Mouse (Mus musculus): ENCODE data around the gene Ints7.
A peak's percentile ranks its signal among the peaks of the same experiment; 100 is the strongest.

Gene Ints7

DNA sequence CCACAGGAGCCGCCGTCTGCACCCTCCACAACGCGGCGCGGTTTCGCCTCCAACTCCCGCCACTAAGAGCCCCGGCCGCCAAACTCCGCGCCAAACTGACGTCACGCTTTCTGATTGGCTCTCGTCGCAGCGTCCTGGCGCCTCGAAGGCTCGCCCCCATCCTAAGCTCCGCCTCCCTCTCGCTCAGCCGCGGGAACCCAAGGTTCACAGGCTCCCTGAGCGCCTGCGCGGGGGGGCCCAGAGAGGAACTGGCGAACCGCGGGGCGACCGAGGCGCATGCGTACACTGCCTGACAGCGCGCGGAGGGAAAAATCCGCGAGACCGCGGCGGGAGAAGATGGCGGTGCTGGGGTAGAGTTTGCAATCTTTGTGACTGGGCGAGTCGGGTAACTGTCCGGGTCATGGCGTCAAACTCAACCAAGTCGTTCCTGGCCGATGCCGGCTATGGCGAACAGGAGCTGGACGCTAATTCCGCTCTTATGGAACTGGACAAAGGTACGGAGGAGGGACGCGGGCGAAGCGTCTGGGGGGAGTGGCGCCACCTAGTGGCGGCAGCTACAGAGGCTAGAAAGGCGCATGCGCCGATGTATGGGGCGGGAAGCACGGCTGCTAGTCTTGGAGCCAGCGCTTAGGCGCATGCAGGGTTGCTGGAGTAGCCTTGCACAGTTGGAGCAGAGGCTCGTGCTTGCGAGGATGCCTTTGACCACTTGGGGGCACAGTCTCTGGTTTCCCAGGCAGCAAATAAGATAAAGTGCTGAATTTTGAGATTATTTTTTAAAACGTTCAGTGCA is at the start of gene Ints7, which contains the start of gene Dtl:
Gene Ints7, plus strand, starts transcription at position 179 of the 790 bp plus-strand sequence.
Gene Dtl, minus strand, starts transcription at position 87 of the 790 bp plus-strand sequence.
- peak; percentile 98 for DNase-seq (ENCODE audit: low spot score)

DNA sequence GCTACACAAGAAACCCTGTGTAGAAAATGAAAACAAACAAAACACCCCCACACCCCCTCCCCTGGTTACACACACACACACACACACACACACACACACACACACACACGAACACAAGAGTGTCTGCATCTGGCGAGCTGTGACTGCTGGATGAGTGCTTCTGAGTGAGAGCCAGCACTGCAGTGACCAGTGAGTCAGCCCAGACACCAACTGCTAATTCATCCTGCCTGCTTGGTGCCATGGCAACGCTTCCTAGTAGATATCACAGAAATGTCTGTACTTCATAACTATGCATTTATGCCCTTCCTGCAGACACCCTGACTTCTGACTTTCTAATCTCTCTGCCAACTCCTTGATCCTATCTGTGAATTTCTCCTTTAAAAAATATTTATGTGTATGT is 48.3 kb upstream of the Ints7 start:
- DNase-seq (ENCODE audit: low spot score): no peak

DNA sequence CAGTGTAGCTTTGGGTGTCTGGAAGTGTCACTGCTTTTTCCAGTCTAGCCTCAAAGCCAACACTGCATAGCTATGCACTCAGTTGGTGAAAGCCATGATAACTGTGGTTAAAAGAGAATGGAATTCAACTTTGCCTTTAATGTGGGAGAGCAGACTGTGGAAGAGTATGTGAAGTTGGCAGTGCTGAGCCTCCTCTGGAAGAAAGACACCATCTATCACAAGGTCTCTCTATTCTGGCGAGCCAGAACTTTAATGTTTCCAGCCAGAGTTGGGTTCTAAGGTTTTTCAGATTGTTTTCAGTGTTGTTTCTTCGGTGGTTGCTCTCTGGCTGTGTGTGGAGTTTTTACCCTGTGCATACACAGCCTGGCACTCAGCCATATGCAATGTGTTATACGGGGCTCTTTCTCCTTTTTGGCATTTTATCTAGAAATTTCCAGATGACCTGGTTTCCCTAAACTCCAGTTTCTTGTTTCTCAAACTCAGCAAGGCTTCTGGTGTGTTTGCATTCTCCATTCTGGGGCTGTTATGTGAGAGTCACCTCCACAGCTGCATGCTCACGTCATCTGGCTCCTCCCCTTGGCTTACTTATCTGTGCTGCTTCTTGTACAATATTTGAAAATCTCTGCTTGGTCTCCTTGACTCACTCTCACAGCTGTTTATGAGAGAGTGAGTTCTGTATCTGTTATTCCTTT is 47.4 kb upstream of the Ints7 start:
- DNase-seq (ENCODE audit: low spot score): no peak

DNA sequence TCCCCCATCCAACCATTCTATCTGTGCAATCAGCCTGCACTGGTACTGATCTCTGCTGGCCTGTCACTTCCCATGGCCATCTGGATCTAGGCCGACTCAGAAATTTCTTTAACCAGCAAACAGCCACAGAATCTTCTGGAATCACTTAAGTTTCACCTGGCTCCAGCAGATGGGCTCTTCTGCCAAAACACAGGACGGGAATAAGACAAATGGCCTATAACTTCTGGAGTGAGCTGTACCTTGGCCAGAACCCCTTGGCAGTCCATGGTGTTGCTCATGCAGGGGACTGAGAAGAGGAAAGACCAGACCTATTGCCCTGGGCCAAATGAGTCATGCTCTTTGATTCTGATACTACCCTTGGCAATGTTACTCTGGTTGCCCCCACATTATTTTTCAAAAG is 46.0 kb upstream of the Ints7 start:
- DNase-seq (ENCODE audit: low spot score): no peak

DNA sequence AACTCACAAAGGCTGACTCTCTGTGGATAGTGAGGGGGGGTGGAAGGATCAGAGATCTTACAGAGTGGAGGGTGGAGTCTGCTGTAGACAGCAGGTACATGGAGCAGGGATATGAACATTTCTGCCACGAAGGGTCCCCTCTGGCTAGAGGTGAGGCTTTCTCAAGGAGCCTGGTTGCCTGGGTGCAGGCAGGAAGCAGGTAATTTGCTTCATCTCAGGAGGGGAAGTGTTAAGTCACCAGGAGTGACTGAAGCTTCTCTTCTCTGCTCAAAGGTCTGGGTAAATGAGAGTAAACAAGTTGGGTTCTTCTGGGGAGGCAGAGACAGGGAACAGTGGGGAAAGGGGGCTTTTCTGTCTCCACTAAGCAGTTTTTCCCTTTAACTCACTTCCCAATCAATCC is 44.4 kb upstream of the Ints7 start:
- DNase-seq (ENCODE audit: low spot score): no peak

DNA sequence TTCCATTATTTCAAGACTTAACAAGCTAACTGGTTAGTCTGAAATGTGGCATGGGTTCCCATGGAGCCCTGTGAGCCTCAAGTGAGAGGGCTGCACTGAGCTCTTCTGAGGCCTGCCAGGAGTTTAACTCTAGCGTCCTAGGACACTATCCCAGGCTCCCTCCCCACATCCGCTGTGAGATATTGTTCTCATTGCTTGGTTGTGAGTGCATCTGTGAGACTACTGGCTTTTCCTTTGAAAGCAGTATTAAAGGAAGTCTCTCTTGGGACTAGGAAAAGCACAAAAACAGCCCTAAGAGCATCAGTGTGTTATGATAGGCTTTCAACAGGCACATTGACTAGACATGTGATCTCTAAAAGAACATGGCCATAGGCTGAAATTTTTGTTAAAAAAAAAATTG is 40.5 kb upstream of the Ints7 start:
- no peak for DNase-seq (ENCODE audit: low spot score)

DNA sequence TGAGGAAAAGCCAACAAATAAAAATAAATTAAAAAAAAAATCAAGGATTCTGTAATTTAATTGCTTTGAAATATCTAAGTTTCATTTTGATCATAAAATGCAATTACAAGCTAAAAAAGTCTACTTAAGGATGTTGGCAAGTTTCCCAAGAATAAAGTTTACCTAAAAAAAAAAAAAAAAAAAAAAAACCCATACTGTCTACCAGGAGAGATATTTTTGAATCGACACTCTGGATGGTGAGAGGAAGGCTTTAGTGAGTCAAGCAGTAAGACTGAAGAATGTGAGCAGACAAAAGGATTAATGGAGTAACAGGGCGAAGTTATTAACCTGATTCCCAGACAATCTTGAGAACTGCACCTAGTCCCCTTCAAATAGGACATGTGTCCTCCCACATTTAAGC is 35.1 kb upstream of the Ints7 start:
- DNase-seq (ENCODE audit: low spot score): no peak

DNA sequence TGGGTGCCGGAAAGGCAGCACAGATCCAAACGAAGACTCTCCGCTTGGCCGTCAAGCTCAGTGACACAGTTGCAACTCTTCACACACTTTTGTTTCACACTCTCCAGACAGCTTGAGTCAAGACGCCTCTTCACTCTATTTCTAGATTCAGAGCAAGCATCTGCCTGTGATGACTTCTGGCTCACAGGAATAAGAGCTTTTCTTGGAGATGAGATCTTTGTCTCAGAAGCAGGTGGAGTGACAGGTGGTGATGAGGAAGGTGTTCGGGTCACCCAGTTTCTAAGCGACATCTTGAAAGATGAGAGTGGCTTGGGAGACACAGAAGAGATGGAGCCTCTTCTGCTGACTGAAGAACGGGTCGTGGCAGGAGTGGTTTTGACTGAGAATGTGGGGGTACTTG is 34.4 kb upstream of the Ints7 start:
- no peak for DNase-seq (ENCODE audit: low spot score)

DNA sequence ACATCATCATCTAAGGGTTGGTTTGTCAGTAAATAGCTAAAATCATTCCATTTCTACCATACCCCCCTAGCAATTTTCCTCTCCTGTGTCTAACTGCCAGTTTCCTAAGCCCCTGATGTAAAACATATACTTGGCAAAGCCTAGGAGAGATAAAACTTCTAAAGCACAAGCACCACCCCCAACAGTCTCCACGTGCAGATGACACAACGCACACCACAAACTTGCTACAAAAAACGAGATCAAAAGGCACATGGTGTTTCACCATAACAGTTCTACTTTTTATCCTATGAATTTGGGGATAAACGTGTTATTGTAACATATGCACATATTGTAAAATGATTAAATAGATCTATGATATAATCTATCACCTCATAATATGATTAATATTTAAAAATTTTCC is 33.8 kb upstream of the Ints7 start:
- no peak for DNase-seq (ENCODE audit: low spot score)

DNA sequence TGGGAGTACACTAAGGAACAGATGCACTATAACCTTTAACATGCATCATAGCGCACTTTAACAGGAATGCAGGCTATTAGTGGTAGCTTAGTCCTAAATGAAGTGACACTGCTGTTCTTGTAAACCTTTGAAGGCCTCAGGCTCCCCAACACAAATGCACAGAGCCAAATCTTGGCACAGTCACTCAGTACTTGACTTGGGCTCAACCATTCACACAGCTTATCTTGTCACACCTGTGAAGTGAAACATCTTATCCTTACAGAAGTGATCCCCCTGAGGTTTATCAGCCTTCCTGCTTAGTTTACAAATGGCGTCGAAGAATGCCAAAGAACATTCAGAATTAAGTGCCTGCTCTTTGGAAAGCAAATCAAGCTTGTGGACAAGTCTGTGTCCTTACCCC is 31.7 kb upstream of the Ints7 start:
- DNase-seq (ENCODE audit: low spot score): no peak

DNA sequence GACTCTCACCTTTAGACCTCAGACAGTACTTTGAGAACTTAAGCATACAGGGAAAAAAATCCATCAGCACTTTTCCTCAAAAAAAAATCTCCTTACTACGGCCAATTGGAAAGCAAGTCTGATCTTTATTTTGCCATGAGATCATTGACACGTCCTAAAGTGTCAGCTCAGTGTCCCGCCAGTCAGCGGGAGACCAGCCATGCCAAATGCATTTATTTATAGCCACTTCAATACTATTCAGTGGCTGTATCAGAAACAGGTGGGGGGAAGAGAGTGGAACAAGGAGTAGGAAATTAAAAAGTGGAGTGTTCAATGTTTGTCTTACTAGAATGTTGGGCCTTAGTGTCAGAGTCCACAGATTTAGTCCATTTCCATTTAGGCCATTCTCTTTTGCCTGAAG is 24.6 kb upstream of the Ints7 start:
- no peak for DNase-seq (ENCODE audit: low spot score)

DNA sequence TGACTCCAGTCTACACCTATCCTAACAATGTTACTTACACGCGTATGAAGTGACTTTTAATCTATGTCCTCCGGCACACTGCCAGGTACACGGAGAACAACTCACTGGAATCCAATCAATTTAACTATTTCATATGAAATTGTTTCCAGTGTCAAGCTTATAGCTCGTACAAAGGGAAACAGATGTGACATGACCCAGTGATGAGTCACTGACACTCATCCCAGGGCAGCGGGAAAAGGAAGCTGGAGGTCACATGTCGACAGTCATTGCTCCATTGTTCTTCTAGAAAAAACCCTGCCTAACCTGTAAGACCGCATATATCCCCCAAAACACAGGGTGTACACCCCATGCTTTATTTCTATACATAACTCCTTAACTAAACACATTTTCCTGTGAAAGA is 18.3 kb upstream of the Ints7 start:
- DNase-seq (ENCODE audit: low spot score): no peak

DNA sequence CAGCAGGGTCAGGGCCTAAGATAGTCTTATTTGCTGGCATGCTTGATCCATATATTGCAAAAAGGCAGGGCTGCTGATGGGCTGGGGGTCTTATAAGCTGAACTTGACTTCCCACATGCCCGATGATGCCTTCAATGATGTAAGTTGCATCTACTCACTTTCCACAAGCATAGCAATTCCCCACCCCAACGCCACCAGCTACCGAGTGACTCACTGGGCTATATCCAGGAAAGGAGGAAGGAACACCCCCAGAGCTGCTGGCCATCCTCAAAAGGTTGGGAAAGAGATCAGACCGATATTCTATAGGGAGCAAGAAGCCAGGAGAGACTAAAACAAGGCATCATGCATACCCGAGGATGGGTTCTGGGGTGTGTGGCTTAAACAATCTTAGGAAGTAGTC is 15.7 kb upstream of the Ints7 start:
- DNase-seq (ENCODE audit: low spot score): no peak

DNA sequence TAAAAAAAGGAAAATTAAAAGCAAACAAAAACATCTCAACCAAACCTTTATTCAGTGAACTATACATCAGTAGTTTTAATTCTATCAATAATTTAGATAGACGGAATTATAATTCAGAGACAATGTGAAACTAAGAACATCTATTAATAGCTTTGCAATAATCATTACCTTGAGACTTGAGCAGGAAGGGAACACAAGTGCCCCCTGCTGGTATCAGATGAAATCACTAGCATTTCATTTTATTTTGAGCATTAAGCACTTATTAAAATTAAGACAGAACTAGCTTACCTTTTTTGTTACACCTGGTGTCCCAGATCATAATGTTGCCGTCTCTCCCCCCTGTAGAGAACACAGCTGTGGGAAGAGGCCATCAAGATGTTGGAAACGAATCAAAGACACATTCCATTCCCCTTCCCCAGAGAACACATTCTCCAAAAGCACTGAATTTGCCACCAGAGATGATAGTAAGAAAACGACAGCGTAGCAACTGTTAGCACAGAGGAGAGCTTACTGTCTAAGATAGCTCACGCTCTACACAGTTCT is 12.5 kb upstream of the Ints7 start:
- DNase-seq (ENCODE audit: low spot score): no peak

DNA sequence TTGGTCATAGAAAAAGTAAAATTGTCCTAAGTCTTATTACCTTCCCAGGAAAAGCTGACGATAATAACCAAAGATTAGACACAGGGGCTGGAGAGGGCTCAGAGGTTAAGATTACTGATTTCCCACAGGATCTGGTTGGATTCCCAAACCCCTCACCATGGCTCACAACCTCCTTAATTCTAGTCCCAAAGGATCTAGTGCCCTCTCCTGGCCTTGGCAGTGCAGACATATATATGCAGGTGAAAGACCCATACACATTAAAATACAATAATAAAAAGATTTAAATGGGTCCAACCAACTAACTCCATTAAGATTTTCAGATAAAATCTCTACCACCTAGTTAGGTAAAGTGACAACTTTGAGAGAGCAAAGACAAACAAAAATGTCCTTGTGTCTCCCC is 7.6 kb upstream of the Ints7 start:
- no peak for DNase-seq (ENCODE audit: low spot score)

DNA sequence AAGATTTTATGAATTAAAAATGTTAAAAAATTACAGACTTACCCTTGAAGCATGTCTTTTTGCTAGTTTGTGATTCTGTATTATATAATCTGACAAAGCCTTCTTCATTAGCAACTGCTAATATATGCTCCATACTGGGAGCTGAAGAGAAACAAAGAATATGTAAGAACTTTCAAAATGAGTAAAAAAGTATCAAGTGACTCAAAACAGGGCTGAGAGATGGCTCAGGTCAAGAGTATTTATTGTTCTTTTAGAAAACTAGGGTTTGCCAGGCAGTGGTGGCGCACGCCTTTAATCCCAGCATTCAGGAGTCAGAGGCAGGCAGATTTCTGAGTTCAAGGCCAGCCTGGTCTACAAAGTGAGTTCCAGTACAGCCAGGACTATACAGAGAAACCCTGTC is 5.8 kb upstream of the Ints7 start:
- DNase-seq (ENCODE audit: low spot score): no peak

DNA sequence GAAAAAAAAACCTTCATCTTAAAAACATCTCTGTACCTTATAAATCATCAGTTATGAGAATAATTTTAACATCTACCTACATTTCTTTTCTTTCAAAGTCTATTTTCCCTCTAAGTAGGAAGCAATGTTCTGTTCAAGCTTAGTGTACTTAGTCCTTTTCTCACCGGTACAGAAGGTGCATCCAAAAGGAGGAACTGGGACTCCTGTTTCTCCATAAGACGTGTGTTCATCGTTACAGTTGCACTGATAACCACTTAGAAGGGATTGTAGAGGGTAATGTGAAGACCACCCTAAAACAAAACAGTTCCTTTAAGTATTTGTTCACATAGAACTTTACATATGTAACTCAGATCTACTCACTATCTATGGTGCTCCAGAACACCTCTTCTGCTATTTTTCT is 5.0 kb upstream of the Ints7 start:
- DNase-seq (ENCODE audit: low spot score): no peak

DNA sequence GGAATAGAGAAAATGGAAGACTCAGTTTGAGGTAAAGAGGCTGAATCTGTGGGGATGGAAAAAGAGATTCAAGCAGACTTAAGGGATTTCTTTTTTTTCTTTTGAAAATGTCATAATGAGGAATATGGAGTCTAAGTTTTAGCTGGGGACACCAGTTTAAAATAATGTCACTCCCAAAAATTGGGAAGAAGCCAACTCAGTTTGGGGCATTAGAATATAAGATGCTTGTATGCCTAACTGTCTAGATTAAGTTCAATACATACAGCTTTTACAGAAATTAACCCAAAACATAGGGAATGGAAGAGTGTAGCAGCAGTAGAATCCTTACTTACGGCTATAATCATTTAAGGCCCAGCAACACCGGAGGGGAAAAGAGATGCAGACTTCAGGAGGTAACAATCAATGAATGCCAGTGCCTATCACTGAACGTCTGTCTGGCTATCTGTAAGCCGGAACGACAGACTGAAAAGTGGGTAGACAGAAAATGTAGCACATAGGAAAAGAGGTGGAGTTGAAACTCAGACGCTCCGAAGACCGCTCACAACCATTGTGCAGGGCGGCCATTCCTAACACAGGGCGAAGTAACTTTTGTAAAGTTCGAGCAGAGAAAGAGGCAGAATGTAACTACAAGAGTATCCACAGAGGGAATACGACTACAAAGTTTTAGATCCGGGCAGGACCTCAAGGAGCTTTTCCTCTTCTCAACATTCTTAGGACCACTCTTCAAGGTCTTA is 1.4 kb upstream of the Ints7 start:
- DNase-seq (ENCODE audit: low spot score): no peak

DNA sequence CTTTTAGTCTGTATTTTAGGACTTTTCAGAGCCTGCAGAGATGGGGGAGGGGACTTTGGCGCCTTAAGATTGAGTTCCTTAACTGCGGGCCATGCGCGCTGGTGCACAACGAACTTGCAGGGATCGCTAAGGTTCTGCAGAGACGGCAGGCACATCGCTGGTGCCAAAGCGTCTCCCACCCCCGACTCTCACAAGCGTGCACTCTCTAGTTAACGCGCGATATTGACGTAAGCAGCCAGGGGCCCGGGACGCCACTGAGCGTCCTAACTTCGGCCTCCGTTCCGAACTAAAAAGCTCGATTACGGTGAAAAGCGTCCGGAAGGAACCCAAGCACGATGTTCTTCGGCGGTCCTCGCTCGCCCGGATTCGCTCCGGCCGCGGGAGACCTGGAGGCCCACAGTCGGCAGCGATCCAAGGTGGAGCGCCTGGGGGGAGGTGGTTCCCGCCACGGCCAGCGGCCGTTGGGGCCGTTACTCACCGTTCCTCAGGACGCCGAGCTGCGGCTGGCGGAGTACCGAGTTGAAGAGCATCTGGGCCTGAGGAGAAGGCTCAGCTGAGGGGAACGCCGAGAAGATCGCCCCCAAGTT is 472 bp upstream of the Ints7 start:
- no peak for DNase-seq (ENCODE audit: low spot score)

DNA sequence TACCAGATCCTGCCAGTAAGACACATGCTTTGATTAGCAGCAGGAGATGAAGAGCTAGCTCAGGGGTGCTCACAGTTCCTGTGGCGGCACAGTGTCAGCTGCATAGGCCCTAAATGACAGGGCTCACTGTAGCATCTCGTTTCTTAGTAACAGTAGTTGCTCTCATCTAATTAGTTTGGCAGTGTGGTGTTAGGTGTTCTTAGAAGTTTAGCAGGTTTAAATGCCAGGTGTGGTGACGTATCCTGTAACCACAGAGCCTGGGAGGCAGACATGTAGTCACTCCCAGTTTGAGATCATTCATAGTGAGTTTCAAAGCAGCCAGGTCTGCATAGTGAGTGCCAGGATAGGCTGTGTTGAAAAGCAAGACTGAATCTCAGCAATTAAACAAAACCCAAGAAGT is 4.1 kb downstream of the Ints7 start:
- no peak for DNase-seq (ENCODE audit: low spot score)

DNA sequence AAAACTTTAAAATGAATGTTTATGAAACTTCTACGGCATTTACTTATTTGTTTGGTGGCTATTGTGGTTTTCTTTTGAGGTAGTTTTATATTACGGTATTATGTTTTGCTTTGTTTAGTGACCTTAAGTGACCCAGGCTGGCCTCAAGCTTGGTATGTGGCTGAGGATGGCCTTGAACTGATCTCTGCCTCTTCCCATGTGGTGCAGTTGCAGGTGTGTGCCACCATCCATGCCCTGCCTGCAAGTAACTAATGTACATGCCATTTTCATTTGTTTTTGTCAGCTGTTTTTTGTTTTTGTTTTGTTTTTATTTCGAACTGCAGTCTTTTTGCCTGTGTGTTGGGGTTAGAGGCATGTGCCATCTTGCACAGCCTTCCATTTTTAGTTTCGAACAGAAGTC is 6.2 kb downstream of the Ints7 start:
- DNase-seq (ENCODE audit: low spot score): no peak

DNA sequence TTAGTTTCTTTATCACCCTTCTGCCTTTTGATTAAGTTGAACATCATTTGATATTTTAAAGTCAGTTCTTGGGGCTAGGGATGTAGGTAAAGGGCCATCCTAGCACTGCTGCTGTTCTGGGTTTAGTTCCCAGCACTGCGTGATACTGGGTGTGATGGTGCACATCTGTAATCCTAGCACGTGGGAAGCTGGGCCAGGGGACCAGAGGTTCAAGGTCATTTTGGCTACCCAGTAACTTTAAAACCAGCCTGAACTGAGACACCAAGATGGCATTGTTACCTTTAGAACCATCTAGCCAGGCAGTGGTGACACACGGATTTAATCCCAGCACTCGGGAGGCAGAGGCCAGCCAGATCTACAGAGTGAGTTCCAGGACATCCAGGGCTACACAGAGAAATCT is 8.4 kb downstream of the Ints7 start:
- DNase-seq (ENCODE audit: low spot score): no peak

Data from urinary bladder, postnatal 10 days (tissue).